Mouse (Mus musculus): ENCODE results near the gene Snx11. TPM values are rescaled to one million over a fixed set of nuclear protein-coding genes. Genes with fewer than 3 reads are reported as not detected.

The Snx11 gene
- polyA plus RNA-seq, 1 experiment from 2014 or later, result 18.7 TPM

DNA sequence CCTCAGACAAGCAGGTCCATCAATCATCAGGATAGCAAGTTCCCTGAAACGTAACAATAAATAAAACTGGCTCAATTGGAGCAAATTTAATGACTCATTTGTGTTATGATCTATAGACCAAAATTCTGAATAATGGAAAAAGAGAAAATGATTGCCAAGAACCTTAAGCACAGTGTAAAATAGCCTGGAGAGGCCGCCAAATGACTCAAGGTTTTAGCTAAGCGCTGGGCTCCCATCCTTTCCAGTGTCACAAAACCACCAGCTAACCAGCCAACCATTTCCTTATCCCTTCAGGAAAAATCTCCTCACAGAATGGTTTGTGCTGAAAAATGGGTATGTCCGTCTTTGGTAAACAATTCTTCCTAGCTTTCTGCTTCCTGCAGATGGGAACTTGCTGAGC is 33.5 kb downstream of the Snx11 start:
- Histone ChIP-seq H3K9ac (replicated peaks; ENCODE audit: low read depth) (no peak overlapping the region), H3K4me1 (ENCODE audit: insufficient read depth, low read depth, low read length) (no peaks in the 10 kb centered on the region), H3K4me3 (ENCODE audit: low read depth, low read length) (no peak overlapping the region), H3K27ac (ENCODE audit: low read length) (no peak overlapping the region), H3K4me2 (replicated peaks; ENCODE audit: low read depth, low read length) (no peak overlapping the region), H3K27me3 (replicated peaks; ENCODE audit: insufficient read depth, low read length) (peaks cover 10% of the 10 kb centered on the region; the same call in 1 of the 2 replicates), H3K9me3 (ENCODE audit: low read length) (no peaks in the 10 kb centered on the region), H3K36me3 (ENCODE audit: insufficient read depth, low read length) (no peaks in the 10 kb centered on the region)
- TF ChIP-seq EP300 (IDR thresholded peaks at IDR 0.05) (no peak), CTCF (IDR thresholded peaks at IDR 0.05) (no peak)
- DNase-seq (ENCODE audit: low spot score) (no peak), ATAC-seq (no peak)
- WGBS, result 67% methylated on average over 4 of the region's 4 CpGs

GRCm38 (mm10) chr11:96743000-96743399 is 34.4 kb downstream of the Snx11 start:
- H3K4me1 ChIP-seq (ENCODE audit: insufficient read depth, low read depth, low read length), result no peaks in the 10 kb centered on the region
- WGBS, result 16% methylated on average over 11 of the region's 11 CpGs
- H3K4me2 ChIP-seq (replicated peaks; ENCODE audit: low read depth, low read length), result no peak overlapping the region
- no peak overlapping the region for H3K9ac ChIP-seq (replicated peaks; ENCODE audit: low read depth)
- ATAC-seq (no peak), DNase-seq (ENCODE audit: low spot score) (no peak)
- H3K27me3 ChIP-seq (replicated peaks; ENCODE audit: insufficient read depth, low read length), result peaks cover 10% of the 10 kb centered on the region; the same call in 1 of the 2 replicates
- H3K36me3 ChIP-seq (ENCODE audit: insufficient read depth, low read length), result no peaks in the 10 kb centered on the region
- H3K9me3 ChIP-seq (ENCODE audit: low read length), result no peaks in the 10 kb centered on the region
- no peak overlapping the region for H3K4me3 ChIP-seq (ENCODE audit: low read depth, low read length)
- no peak overlapping the region for H3K27ac ChIP-seq (ENCODE audit: low read length)
- TF ChIP-seq EP300 (IDR thresholded peaks at IDR 0.05) (no peak), CTCF (IDR thresholded peaks at IDR 0.05) (no peak)

DNA sequence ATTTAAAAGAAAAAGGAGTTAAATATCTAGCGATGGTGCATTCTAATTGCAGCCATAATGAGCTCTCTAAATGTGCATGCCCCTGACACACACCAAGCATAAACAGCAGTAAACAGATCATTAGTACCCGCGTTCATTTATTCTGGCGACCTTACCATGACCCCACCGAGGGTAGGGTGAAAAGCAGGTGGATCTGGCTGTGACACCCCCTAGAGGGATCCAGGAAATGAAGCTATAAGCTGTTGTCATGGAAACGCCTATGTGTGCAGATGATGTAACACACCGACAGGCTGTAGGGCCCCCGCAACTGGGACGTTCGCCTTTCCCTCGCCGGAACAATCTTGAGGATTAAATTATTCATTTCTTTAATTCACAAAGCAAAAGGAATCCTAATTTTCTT is 35.4 kb downstream of the Snx11 start:
- H3K9ac ChIP-seq (replicated peaks; ENCODE audit: low read depth), result no peak overlapping the region
- WGBS, result 19% methylated on average over 12 of the region's 12 CpGs
- H3K9me3 ChIP-seq (ENCODE audit: low read length), result no peaks in the 10 kb centered on the region
- DNase-seq (ENCODE audit: low spot score), result no peak
- no peaks in the 10 kb centered on the region for H3K4me1 ChIP-seq (ENCODE audit: insufficient read depth, low read depth, low read length)
- no peaks in the 10 kb centered on the region for H3K36me3 ChIP-seq (ENCODE audit: insufficient read depth, low read length)
- TF ChIP-seq CTCF (IDR thresholded peaks at IDR 0.05), result no peak
- no peak for TF ChIP-seq EP300 (IDR thresholded peaks at IDR 0.05)
- H3K27ac ChIP-seq (ENCODE audit: low read length), result no peak overlapping the region
- no peak overlapping the region for H3K4me2 ChIP-seq (replicated peaks; ENCODE audit: low read depth, low read length)
- ATAC-seq, result no peak
- no peak overlapping the region for H3K4me3 ChIP-seq (ENCODE audit: low read depth, low read length)
- peaks cover 10% of the 10 kb centered on the region; the same call in 1 of the 2 replicates for H3K27me3 ChIP-seq (replicated peaks; ENCODE audit: insufficient read depth, low read length)

- Histone ChIP-seq H3K36me3 (ENCODE audit: insufficient read depth, low read length) (no peaks in the 10 kb centered on the region), H3K4me1 (ENCODE audit: insufficient read depth, low read depth, low read length) (no peaks in the 10 kb centered on the region), H3K27ac (ENCODE audit: low read length) (no peak overlapping the region), H3K4me3 (ENCODE audit: low read depth, low read length) (no peak overlapping the region), H3K27me3 (replicated peaks; ENCODE audit: insufficient read depth, low read length) (peaks cover 7% of the 10 kb centered on the region; the same call in 1 of the 2 replicates), H3K9me3 (ENCODE audit: low read length) (no peaks in the 10 kb centered on the region), H3K9ac (replicated peaks; ENCODE audit: low read depth) (no peak overlapping the region), H3K4me2 (replicated peaks; ENCODE audit: low read depth, low read length) (no peak overlapping the region)
- 51% methylated on average over 12 of the region's 12 CpGs for WGBS
- no peak for DNase-seq (ENCODE audit: low spot score)
- no peak for ATAC-seq
- TF ChIP-seq EP300 (IDR thresholded peaks at IDR 0.05) (no peak), CTCF (IDR thresholded peaks at IDR 0.05) (no peak)
These were observed 36.6 kb downstream of the Snx11 start for GRCm38 (mm10) chr11:96740796-96741195.

GRCm38 (mm10) chr11:96737673-96738471 is 39.5 kb downstream of the Snx11 start:
- Histone ChIP-seq H3K9me3 (ENCODE audit: low read length) (no peaks in the 10 kb centered on the region), H3K27me3 (replicated peaks; ENCODE audit: insufficient read depth, low read length) (peaks cover 7% of the 10 kb centered on the region; the same call in 1 of the 2 replicates), H3K4me3 (ENCODE audit: low read depth, low read length) (no peak overlapping the region), H3K4me2 (replicated peaks; ENCODE audit: low read depth, low read length) (no peak overlapping the region), H3K36me3 (ENCODE audit: insufficient read depth, low read length) (no peaks in the 10 kb centered on the region), H3K9ac (replicated peaks; ENCODE audit: low read depth) (no peak overlapping the region), H3K4me1 (ENCODE audit: insufficient read depth, low read depth, low read length) (no peaks in the 10 kb centered on the region; the same call in 1 of the 2 replicates), H3K27ac (ENCODE audit: low read length) (no peak overlapping the region)
- no peak for ATAC-seq
- peak; percentile 45 for DNase-seq (ENCODE audit: low spot score)
- WGBS, result 67% methylated on average over 14 of the region's 14 CpGs
- TF ChIP-seq EP300 (IDR thresholded peaks at IDR 0.05) (no peak), CTCF (IDR thresholded peaks at IDR 0.05) (peak; percentile 24; the same call in 1 of the 2 replicates)

DNA sequence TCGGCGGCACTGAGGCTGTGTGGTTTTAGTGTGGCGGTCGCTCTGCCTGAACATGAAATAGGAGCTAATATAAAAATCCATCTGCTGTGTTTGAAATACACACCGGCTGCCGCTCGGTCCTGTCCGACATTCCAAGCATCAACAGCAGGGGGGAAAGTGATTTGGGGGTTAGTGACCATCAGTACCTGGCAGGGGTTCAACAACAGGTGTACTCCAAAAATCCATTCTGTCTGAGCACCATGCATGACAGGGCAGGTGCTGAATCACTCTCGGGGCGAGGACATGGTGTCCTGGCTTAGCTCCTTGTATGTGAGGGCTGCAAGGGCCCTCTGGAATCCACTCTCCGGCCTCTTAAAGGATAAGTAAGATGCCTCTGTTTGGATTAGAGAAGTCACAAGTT is 41.0 kb downstream of the Snx11 start:
- Histone ChIP-seq H3K9me3 (ENCODE audit: low read length) (no peaks in the 10 kb centered on the region), H3K9ac (replicated peaks; ENCODE audit: low read depth) (no peak overlapping the region), H3K36me3 (ENCODE audit: insufficient read depth, low read length) (no peaks in the 10 kb centered on the region), H3K4me2 (replicated peaks; ENCODE audit: low read depth, low read length) (peak overlapping the region; percentile 46), H3K4me1 (ENCODE audit: insufficient read depth, low read depth, low read length) (no peaks in the 10 kb centered on the region; the same call in 1 of the 2 replicates), H3K27me3 (replicated peaks; ENCODE audit: insufficient read depth, low read length) (peaks cover 5% of the 10 kb centered on the region; the same call in 1 of the 2 replicates), H3K4me3 (ENCODE audit: low read depth, low read length) (peak overlapping the region; percentile 19; the same call in 1 of the 2 replicates), H3K27ac (ENCODE audit: low read length) (peak overlapping the region; percentile 54)
- ATAC-seq (peak; percentile 97), DNase-seq (ENCODE audit: low spot score) (peak; percentile 83)
- TF ChIP-seq EP300 (IDR thresholded peaks at IDR 0.05) (peak; percentile 99), CTCF (IDR thresholded peaks at IDR 0.05) (no peak)
- 15% methylated on average over 11 of the region's 11 CpGs for WGBS
